Mouse (Mus musculus) small intestine, adult 2 months (tissue): ENCODE measurements at regions not wholly inside any gene's neighbourhood (a gene's known extent, or its start where the extent isn't known, plus 50 kb on each side); places are given as distances from the start of the nearest gene placed in this dataset.

ENCODE experiments used
- H3K27ac ChIP-seq: fragments of 200-500 bp; 2 replicates; pipeline ENCODE4 v1.5.1; 2012; ENCODE audit warnings: low read depth, low read length, control low read depth, inconsistent platforms; ENCODE audit not compliant: insufficient read depth
- H3K27me3 ChIP-seq: fragments of 200-500 bp; 2 replicates; pipeline ENCODE4 v1.6.1; 2012; ENCODE audit warnings: mild to moderate bottlenecking, moderate library complexity, low read length, inconsistent platforms; ENCODE audit not compliant: control insufficient read depth, insufficient read depth
- H3K36me3 ChIP-seq: fragments of 200-500 bp; 2 replicates; pipeline ENCODE4 v1.6.1; 2012; ENCODE audit warnings: mild to moderate bottlenecking, low read length, control low read depth, inconsistent platforms; ENCODE audit not compliant: control insufficient read depth, insufficient read depth
- H3K4me1 ChIP-seq: fragments of 200-500 bp; 2 replicates; pipeline ENCODE4 v1.6.1; 2012; ENCODE audit warnings: low read length, inconsistent platforms, mixed read lengths; ENCODE audit not compliant: control insufficient read depth, insufficient read depth, insufficient read length
- H3K4me3 ChIP-seq: fragments of 200-500 bp; 2 replicates; pipeline ENCODE4 v1.5.1; 2012; ENCODE audit warnings: low read depth, mild to moderate bottlenecking, control low read depth, inconsistent platforms, low read length, moderate library complexity
- CTCF ChIP-seq: fragments of 200-500 bp; IDR thresholded peaks from 2 replicates; pipeline ENCODE4 v1.5.1; 2012; ENCODE audit warnings: low read depth, mild to moderate bottlenecking, control low read depth, inconsistent platforms, low read length, moderate library complexity, mixed read lengths; ENCODE audit not compliant: insufficient replicate concordance, insufficient read length; ENCODE audit errors: extremely low read depth
- POLR2A ChIP-seq: fragments of 200-500 bp; IDR thresholded peaks from 2 replicates; pipeline ENCODE4 v1.6.1; 2012; ENCODE audit warnings: low read depth, mild to moderate bottlenecking, control low read depth, inconsistent platforms, low read length, moderate library complexity
- WGBS: fragments of 180-500 bp; shearing (Covaris S2); methylation state at CpG from one replicate; pipeline ENCODE4 v1.1.7; 2018; 5-methylcytosine and 5-hydroxymethylcytosine counted together

DNA sequence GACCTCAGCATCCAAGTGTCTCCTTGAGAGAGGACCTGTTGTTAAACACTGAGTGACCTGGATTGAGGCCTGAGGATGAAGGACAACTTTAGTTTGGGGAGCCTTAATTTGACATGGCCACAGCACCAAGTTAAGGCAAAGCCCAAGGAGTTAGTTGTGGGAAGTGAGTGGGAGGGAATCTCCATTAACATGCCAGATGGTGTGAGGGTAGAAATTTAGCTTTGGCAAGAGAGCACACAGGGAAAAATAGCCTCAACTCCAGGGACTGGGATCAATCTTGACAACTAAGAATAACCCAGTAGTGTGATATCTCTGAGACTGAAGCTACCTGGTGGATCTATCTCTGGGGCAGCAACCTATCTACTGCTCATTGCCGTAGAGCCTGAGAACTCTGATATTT, 105.4 kb downstream of the Ahr start:
- no peaks in the 10 kb centered on the region for H3K4me1 ChIP-seq
- H3K36me3 ChIP-seq = no peaks in the 10 kb centered on the region
- H3K27me3 ChIP-seq = no peaks in the 10 kb centered on the region
- TF ChIP-seq POLR2A = no peak
- TF ChIP-seq CTCF = no peak
- WGBS = 95% methylated on average over 1 of the region's 1 CpGs
- H3K4me3 ChIP-seq = no peak overlapping the region
- no peak overlapping the region for H3K27ac ChIP-seq

- Histone ChIP-seq H3K4me3 (no peak overlapping the region), H3K4me1 (no peaks in the 10 kb centered on the region), H3K36me3 (no peaks in the 10 kb centered on the region), H3K27ac (no peak overlapping the region), H3K27me3 (no peaks in the 10 kb centered on the region)
- no peak for TF ChIP-seq CTCF
- no peak for TF ChIP-seq POLR2A
- 88% methylated on average over 2 of the region's 2 CpGs for WGBS
These were observed 115.6 kb downstream of the Ahr start for GRCm38 (mm10) chr12:35419206-35419605.

DNA sequence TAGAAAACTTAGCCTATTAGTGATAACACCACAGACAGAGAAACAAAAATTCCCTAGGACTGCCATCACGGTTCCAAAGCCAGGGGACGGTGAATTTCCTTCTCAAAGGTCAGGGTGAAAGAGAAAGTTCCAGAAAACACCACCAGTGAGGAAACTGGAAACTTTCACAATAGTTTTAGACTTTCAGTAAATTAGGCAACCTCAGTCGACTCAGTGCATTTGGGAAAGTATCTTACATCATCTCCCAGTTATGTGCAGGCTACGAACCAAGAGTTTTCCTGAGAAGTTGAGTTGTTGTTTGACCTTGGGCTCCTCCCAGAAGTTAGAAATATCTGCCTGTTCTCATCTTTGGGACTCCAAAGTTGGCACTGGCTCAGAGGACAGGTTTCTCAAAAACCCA, 116.9 kb downstream of the Ahr start:
- Histone ChIP-seq H3K4me3 (no peak overlapping the region), H3K27ac (no peak overlapping the region), H3K36me3 (no peaks in the 10 kb centered on the region), H3K4me1 (no peaks in the 10 kb centered on the region), H3K27me3 (no peaks in the 10 kb centered on the region)
- TF ChIP-seq CTCF = no peak
- no peak for TF ChIP-seq POLR2A
- WGBS = 56% methylated on average over 4 of the region's 4 CpGs

- Histone ChIP-seq H3K27ac (no peak overlapping the region), H3K4me3 (no peak overlapping the region), H3K27me3 (no peaks in the 10 kb centered on the region), H3K36me3 (no peaks in the 10 kb centered on the region), H3K4me1 (no peaks in the 10 kb centered on the region)
- WGBS = 78% methylated on average over 5 of the region's 5 CpGs
- TF ChIP-seq POLR2A = no peak
- TF ChIP-seq CTCF = no peak
These were observed 118.3 kb downstream of the Ahr start for GRCm38 (mm10) chr12:35416583-35416982.

DNA sequence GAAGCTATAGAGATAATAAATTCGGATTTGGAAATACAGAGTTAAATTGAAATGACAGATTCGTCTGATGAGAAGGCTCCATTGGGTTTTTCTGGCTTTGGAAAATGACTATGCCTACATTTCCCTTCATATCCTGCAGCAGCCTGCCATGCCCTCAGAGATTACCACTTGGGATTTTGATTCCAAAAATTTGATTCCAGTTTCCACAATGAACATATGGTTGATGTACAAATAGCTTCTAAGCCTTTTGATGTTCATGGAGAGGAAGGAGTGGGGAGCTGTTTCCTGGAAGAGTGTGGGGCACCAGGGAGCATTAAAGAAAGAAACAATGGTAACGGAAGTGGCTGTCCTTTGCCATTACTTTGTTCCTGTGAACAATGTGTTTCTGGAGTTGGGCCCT, 122.1 kb downstream of the Ahr start:
- no peaks in the 10 kb centered on the region; the same call in 1 of the 2 replicates for H3K27me3 ChIP-seq
- no peaks in the 10 kb centered on the region for H3K4me1 ChIP-seq
- H3K36me3 ChIP-seq = no peaks in the 10 kb centered on the region
- 77% methylated on average over 3 of the region's 3 CpGs for WGBS
- no peak overlapping the region for H3K4me3 ChIP-seq
- no peak overlapping the region for H3K27ac ChIP-seq
- TF ChIP-seq POLR2A = no peak
- no peak for TF ChIP-seq CTCF

GRCm38 (mm10) chr12:35408461-35408860, 126.4 kb downstream of the Ahr start:
- WGBS = 65% methylated on average over 3 of the region's 3 CpGs
- Histone ChIP-seq H3K4me1 (no peaks in the 10 kb centered on the region), H3K27me3 (no peaks in the 10 kb centered on the region; the same call in 1 of the 2 replicates), H3K27ac (no peak overlapping the region), H3K4me3 (no peak overlapping the region), H3K36me3 (no peaks in the 10 kb centered on the region)
- TF ChIP-seq CTCF (no peak), POLR2A (no peak)

DNA sequence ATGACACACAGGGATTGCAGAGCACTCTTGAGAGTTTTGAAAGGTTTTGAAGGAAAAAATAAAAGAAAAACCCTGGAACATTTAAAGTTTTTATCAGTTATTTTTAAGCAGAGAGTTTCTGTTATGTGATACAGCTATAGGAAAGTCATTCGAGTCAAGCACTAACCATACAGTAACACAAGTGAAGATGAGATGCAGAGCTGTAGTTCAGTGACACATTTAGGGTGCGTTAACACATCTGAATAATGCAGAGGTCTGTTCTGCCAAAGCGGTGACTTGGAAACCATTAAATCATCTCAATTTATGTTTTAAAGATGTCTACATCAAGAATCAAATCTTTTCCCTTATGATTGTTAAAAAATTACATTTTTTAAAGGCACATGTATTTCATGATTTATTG, 126.8 kb downstream of the Ahr start:
- no peak overlapping the region for H3K4me3 ChIP-seq
- H3K4me1 ChIP-seq = no peaks in the 10 kb centered on the region
- TF ChIP-seq CTCF = no peak
- TF ChIP-seq POLR2A = no peak
- no peak overlapping the region for H3K27ac ChIP-seq
- 85% methylated on average over 3 of the region's 3 CpGs for WGBS
- no peaks in the 10 kb centered on the region for H3K36me3 ChIP-seq
- H3K27me3 ChIP-seq = no peaks in the 10 kb centered on the region; the same call in 1 of the 2 replicates

- WGBS = 50% methylated on average over 2 of the region's 2 CpGs
- Histone ChIP-seq H3K27ac (no peak overlapping the region), H3K36me3 (no peaks in the 10 kb centered on the region), H3K4me1 (no peaks in the 10 kb centered on the region), H3K4me3 (no peak overlapping the region), H3K27me3 (no peaks in the 10 kb centered on the region)
- TF ChIP-seq POLR2A = no peak
- TF ChIP-seq CTCF = no peak
These were observed 133.0 kb downstream of the Ahr start for GRCm38 (mm10) chr12:35401853-35402252.

- WGBS = 81% methylated on average over 2 of the region's 2 CpGs
- Histone ChIP-seq H3K36me3 (no peaks in the 10 kb centered on the region), H3K27ac (no peak overlapping the region)
These were observed 133.6 kb downstream of the Ahr start for GRCm38 (mm10) chr12:35401219-35401618.

More at GRCm38 (mm10) chr12:35401219-35401618, 133.6 kb downstream of the Ahr start:
- no peak for TF ChIP-seq CTCF
- TF ChIP-seq POLR2A = no peak
- no peak overlapping the region for H3K4me3 ChIP-seq
- no peaks in the 10 kb centered on the region for H3K27me3 ChIP-seq
- H3K4me1 ChIP-seq = no peaks in the 10 kb centered on the region
